Mouse (Mus musculus): ENCODE data around the gene Adam1b. TPM values are rescaled to one million over a fixed set of nuclear protein-coding genes. Genes with fewer than 3 reads are reported as not detected.

The Adam1b gene
- polyA plus RNA-seq, 1 experiment from 2014 or later = not detected

GRCm38 (mm10) chr5:121451644-121452025 is 51.6 kb downstream of the Adam1b start, which contains the start of gene Tmem116:
Gene Tmem116 (plus strand): TSS chr5:121451893.
- ATAC-seq (replicated peaks; ENCODE audit: insufficient number of reproducible peaks, low FRiP score, low TSS enrichment, low read depth) = 0 out of 2 replicates have a peak, but pooled peaks have one; percentile 22

GRCm38 (mm10) chr5:121451203-121451602 is 52.0 kb downstream of the Adam1b start:
- H3K9ac ChIP-seq (replicated peaks; ENCODE audit: low read length) = peak overlapping the region; percentile 92
- DNase-seq (ENCODE audit: low spot score) = no peak
- 34% methylated on average over 8 of the region's 8 CpGs for whole genome bisulfite sequencing
- H3K4me1 ChIP-seq (ENCODE audit: control insufficient read depth, insufficient read depth, low read length) = no peaks in the 10 kb centered on the region
- peaks cover 8% of the 10 kb centered on the region for H3K36me3 ChIP-seq (replicated peaks; ENCODE audit: control insufficient read depth, insufficient read depth, low read depth, low read length)
- ATAC-seq (replicated peaks; ENCODE audit: insufficient number of reproducible peaks, low FRiP score, low TSS enrichment, low read depth) = no peak
- H3K27me3 ChIP-seq (ENCODE audit: control insufficient read depth, insufficient read depth, low read length) = no peaks in the 10 kb centered on the region
- H3K9me3 ChIP-seq (replicated peaks; ENCODE audit: control insufficient read depth, low read length) = no peaks in the 10 kb centered on the region
- peak overlapping the region; percentile 77 for H3K4me2 ChIP-seq (ENCODE audit: low read depth, low read length)
- no peak overlapping the region for H3K27ac ChIP-seq (replicated peaks; ENCODE audit: low read depth, low read length)
- peak overlapping the region; percentile 88 for H3K4me3 ChIP-seq (ENCODE audit: low read depth, low read length)

More at GRCm38 (mm10) chr5:121451644-121452025, 51.6 kb downstream of the Adam1b start, which contains the start of gene Tmem116:
- H3K4me3 ChIP-seq (ENCODE audit: low read depth, low read length) = peak within 1 kb of the TSS; percentile 88
- peak; percentile 70 for DNase-seq (ENCODE audit: low spot score)
- peak within 1 kb of the TSS; percentile 87 for H3K27ac ChIP-seq (replicated peaks; ENCODE audit: low read depth, low read length)
- H3K4me1 ChIP-seq (ENCODE audit: control insufficient read depth, insufficient read depth, low read length) = no peaks in the 10 kb centered on the region
- peaks cover 4% of the 10 kb centered on the region for H3K36me3 ChIP-seq (replicated peaks; ENCODE audit: control insufficient read depth, insufficient read depth, low read depth, low read length)
- peak within 1 kb of the TSS; percentile 92 for H3K9ac ChIP-seq (replicated peaks; ENCODE audit: low read length)
- H3K27me3 ChIP-seq (ENCODE audit: control insufficient read depth, insufficient read depth, low read length) = no peaks in the 10 kb centered on the region
- no peaks in the 10 kb centered on the region for H3K9me3 ChIP-seq (replicated peaks; ENCODE audit: control insufficient read depth, low read length)
- under 1% methylated on average over 17 of the region's 17 CpGs for WGBS
- H3K4me2 ChIP-seq (ENCODE audit: low read depth, low read length) = peak within 1 kb of the TSS; percentile 77

- WGBS = 83% methylated on average over 9 of the region's 9 CpGs
- H3K9ac ChIP-seq (replicated peaks; ENCODE audit: low read length) = no peak overlapping the region
- H3K9me3 ChIP-seq (replicated peaks; ENCODE audit: control insufficient read depth, low read length) = no peaks in the 10 kb centered on the region
Observed at GRCm38 (mm10) chr5:121450476-121450875, 52.8 kb downstream of the Adam1b start.

More at GRCm38 (mm10) chr5:121450476-121450875, 52.8 kb downstream of the Adam1b start:
- no peak overlapping the region for H3K27ac ChIP-seq (replicated peaks; ENCODE audit: low read depth, low read length)
- H3K4me3 ChIP-seq (ENCODE audit: low read depth, low read length) = no peak overlapping the region
- H3K4me1 ChIP-seq (ENCODE audit: control insufficient read depth, insufficient read depth, low read length) = no peaks in the 10 kb centered on the region
- H3K36me3 ChIP-seq (replicated peaks; ENCODE audit: control insufficient read depth, insufficient read depth, low read depth, low read length) = peaks cover 8% of the 10 kb centered on the region
- H3K4me2 ChIP-seq (ENCODE audit: low read depth, low read length) = no peak overlapping the region
- no peaks in the 10 kb centered on the region for H3K27me3 ChIP-seq (ENCODE audit: control insufficient read depth, insufficient read depth, low read length)
- ATAC-seq (replicated peaks; ENCODE audit: insufficient number of reproducible peaks, low FRiP score, low TSS enrichment, low read depth) (no peak), DNase-seq (ENCODE audit: low spot score) (no peak)

Other genes with a start within 250 kb of the Adam1b start
- gene Trafd1, start 117.8 kb downstream of the Adam1b start, polyA plus RNA-seq (2014; fragmentation: Nextera tagmentation; extraction: Ambion mirVana) = 62.1 and 69.5 TPM in 2 replicates
- 47.8 and 51.8 TPM in 2 replicates for gene Naa25, start 105.5 kb downstream of the Adam1b start, polyA plus RNA-seq (2014; fragmentation: Nextera tagmentation; extraction: Ambion mirVana)
- gene Tmem116, start 51.5 kb downstream of the Adam1b start, polyA plus RNA-seq (2014; fragmentation: Nextera tagmentation; extraction: Ambion mirVana) = 0.45 and 0.96 TPM in 2 replicates
- 102 and 110 TPM in 2 replicates for gene Erp29, start 50.9 kb downstream of the Adam1b start, polyA plus RNA-seq (2014; fragmentation: Nextera tagmentation; extraction: Ambion mirVana)
- gene Adam1a, start 42.0 kb upstream of the Adam1b start, polyA plus RNA-seq (2014; fragmentation: Nextera tagmentation; extraction: Ambion mirVana) = 1.5 TPM in 2 replicates
- gene Gm42878, start 42.0 kb upstream of the Adam1b start, polyA plus RNA-seq (2014; fragmentation: Nextera tagmentation; extraction: Ambion mirVana) = not detected in 2 replicates
- 55.8 and 57.1 TPM in 2 replicates for gene Mapkapk5, start 42.5 kb upstream of the Adam1b start, polyA plus RNA-seq (2014; fragmentation: Nextera tagmentation; extraction: Ambion mirVana)
- gene Aldh2, start 90.4 kb upstream of the Adam1b start, polyA plus RNA-seq (2014; fragmentation: Nextera tagmentation; extraction: Ambion mirVana) = 84.4 and 88.8 TPM in 2 replicates
- 1.5 and 1.8 TPM in 2 replicates for gene Acad12, start 115.5 kb upstream of the Adam1b start, polyA plus RNA-seq (2014; fragmentation: Nextera tagmentation; extraction: Ambion mirVana)
- 1.2 and 1.7 TPM in 2 replicates for gene Acad10, start 157.1 kb upstream of the Adam1b start, polyA plus RNA-seq (2014; fragmentation: Nextera tagmentation; extraction: Ambion mirVana)
- gene Brap, start 157.1 kb upstream of the Adam1b start, polyA plus RNA-seq (2014; fragmentation: Nextera tagmentation; extraction: Ambion mirVana) = 37.4 and 38.7 TPM in 2 replicates
- 57.6 and 61.5 TPM in 2 replicates for gene Atxn2, start 207.9 kb upstream of the Adam1b start, polyA plus RNA-seq (2014; fragmentation: Nextera tagmentation; extraction: Ambion mirVana)